Mouse (Mus musculus) cerebellum, adult (tissue): ENCODE results near the gene 5730480H06Rik.
A peak's percentile ranks its signal among the peaks of the same experiment; 100 is the strongest.

Experiments
- ATAC-seq: cut with Nextera tagmentation; 2 replicates; pipeline ENCODE4 v1.9.2; 2017; ENCODE audit warnings: mild to moderate bottlenecking, moderate library complexity, mixed read lengths; ENCODE audit not compliant: insufficient number of reproducible peaks, low FRiP score, low TSS enrichment

5730480H06Rik gene

DNA sequence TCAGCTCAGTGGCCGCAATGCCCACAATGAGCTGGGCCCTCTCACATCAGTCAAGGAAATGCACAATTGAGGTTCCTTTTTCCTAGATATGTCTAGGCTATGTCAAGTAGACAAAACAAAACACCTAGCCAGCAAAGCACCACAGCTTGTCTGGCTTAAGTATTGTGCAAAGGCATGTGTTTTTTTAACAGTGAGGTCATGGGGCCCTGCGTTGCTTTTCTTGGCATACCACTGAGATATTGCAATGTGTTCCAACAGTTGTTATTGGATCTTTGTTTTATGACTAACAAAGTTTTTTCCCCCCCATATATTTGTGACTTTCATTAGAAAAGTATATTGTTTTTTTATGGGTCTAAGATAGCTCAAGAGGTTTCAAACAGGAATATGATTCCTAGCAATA is 92.0 kb downstream of the 5730480H06Rik start:
- ATAC-seq, result no peak

DNA sequence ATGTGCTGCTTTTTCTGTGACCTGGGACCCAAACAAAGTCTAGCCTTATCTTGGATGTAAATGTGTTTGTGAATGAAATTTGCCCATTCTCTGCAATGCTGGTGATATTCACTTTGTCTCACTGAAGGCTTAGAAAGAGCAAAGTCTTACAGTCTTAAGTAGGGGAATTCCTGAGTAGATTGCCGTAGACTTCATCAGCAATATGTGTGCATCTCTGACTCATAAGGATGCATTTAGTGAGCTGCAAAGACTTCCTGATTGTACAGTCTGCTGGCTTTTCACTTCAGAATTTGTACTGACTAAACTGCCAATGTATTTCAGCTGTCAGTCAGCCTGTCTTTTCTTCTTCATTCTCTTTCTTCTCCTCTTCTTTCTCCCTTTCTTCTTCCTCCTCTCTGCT is 94.2 kb downstream of the 5730480H06Rik start:
- ATAC-seq, result no peak

DNA sequence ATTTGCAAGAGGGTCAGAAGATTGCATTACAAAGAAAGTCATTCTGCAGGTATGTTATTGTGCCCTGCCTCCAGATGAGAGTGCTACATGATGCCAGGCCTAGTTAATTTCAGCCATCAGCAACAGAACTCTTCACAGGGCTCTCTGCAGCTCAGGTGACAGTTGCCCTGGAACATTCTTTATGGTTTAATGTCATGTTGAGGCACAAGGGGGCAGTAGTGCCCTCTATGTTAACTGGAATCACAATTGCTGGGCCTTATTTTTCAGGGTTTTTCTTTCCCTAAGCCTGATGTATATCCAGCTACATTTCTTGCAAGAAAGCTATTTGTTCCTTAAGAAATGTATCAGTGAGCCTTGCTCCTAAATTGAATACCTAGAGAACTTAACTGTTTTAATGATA is 102.7 kb downstream of the 5730480H06Rik start:
- 0 out of 2 replicates have a peak, but pooled peaks have one; percentile 45 for ATAC-seq

DNA sequence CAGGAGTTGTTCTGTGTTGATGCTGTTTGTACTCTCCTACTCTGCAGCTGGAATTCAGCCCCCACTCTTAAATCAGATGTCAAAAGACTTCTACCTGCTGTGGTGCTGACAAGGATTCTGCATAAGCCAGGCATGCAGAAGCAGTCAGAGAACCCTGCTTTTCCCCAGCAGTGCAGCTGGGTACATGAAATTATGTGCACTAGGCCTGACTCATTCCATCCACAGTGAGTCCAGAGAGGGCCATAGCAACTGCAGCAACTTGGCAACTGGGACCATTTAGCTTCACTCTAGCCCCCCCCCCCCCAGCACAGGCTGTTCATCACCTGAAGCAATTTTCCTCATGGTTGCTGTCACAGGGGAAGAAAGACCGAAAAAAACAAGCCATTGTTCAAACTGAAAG is 121.1 kb downstream of the 5730480H06Rik start:
- ATAC-seq, result no peak

DNA sequence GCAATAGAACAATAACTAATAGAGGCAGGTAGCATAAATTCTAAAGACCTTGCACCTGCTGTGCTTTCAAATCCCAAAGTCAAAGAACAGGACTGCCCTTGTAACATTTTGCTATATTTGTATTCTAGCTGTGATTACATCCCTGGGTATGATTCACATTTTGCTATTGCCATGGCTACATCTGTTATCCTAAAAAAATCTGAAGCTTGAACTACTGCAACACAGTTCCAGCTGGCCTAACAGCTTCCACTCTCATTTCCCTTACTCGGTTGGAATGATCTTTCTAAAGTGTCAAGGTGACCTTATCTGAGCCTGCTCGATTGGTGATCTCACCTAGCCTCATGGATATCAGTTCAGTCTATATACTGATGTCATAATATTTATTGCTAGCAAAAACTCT is 132.5 kb downstream of the 5730480H06Rik start:
- ATAC-seq, result no peak
